Mouse (Mus musculus) CH12.LX (cell line): ENCODE data around the gene Phf12.

Experiments used
- CTCF ChIP-seq, 2 experiments: IDR thresholded peaks in 1 of 2; conservative IDR thresholded peaks in 1 of 2; 2 replicates each; pipeline ENCODE4 v1.5.1; 2011 to 2012; ENCODE audit warnings: low read depth in 2 of 2, low read length in 2 of 2, improper control_type of control experiment in 1 of 2, inconsistent platforms in 1 of 2, mild to moderate bottlenecking in 1 of 2, moderate library complexity in 1 of 2
- EP300 ChIP-seq: IDR thresholded peaks from 2 replicates; pipeline ENCODE4 v1.6.1; 2011; ENCODE audit warnings: low read length, improper control_type of control experiment
- GABPA ChIP-seq: IDR thresholded peaks from 2 replicates; pipeline ENCODE4 v1.6.1; 2012; ENCODE audit warnings: low read depth, low read length, improper control_type of control experiment, inconsistent platforms; ENCODE audit not compliant: insufficient replicate concordance
- MAX ChIP-seq: IDR thresholded peaks from 2 replicates; pipeline ENCODE4 v1.6.1; 2011; ENCODE audit warnings: low read length, improper control_type of control experiment
- POLR2A ChIP-seq: IDR thresholded peaks from 2 replicates; pipeline ENCODE4 v1.6.1; 2011; ENCODE audit warnings: low read depth, mild to moderate bottlenecking, improper control_type of control experiment, low read length
- SIN3A ChIP-seq: IDR thresholded peaks from 2 replicates; pipeline ENCODE4 v1.6.1; 2012; ENCODE audit warnings: low read length, improper control_type of control experiment, inconsistent platforms
- TBP ChIP-seq: conservative IDR thresholded peaks from 2 replicates; pipeline ENCODE4 v1.6.1; 2011; ENCODE audit warnings: low read depth, low read length, improper control_type of control experiment

- TF ChIP-seq EP300 (no peak), POLR2A (no peak), TBP (no peak), GABPA (no peak), SIN3A (no peak), MAX (no peak), CTCF (conservative IDR thresholded peaks at IDR 0.05 in 1 of 2, IDR thresholded peaks at IDR 0.05 in 1 of 2; ENCODE audit: low read depth in 2 of 2, low read length in 2 of 2) (peak; percentile 93 to 97)
These were observed 15.4 kb upstream of the Phf12 start for GRCm38 (mm10) chr11:77967114-77967513.
